ENCODE assay signal across 8 mouse cellular contexts in the genomic region with DNA sequence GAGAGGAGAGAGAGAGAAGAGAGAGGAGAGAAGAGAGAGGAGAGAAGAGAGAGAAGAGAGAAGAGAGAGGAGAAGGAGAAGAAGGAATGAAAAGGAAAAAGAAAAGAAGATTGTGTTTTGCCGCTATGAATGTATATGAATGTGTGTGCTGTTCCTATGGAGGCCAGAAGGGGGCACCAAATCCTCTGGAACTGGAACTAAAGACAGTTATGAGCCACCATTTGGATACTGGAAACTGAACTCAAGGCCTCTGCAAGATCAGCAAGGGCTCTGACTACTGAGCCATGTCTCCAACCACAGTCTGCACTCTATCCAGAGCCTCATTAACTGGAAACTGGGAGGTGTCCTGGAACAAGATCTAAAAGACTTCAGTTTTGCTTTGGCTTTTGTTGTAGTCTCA. TPM values are rescaled to one million over a fixed set of nuclear protein-coding genes. Genes with fewer than 3 reads are reported as not detected.
DNase-seq lines count a peak whose midpoint lies in the region; TF ChIP-seq lines count a peak whose summit lies in the region.

No protein-coding gene starts in this region.

- peaks cover 32% of the 10 kb centered on the region for H3K4me1 ChIP-seq in embryonic facial prominence, embryonic 10.5 days

- 82% methylated on average over 1 of the region's 1 CpGs for WGBS in embryonic facial prominence, embryonic 10.5 days

- no peak for DNase-seq in layer of hippocampus, adult 2 months (ENCODE audit: low spot score in 2 of 2)
- DNase-seq in layer of hippocampus, adult 18-20 months (ENCODE audit: low spot score in 2 of 2), result no peak
- peak; percentile 47 for DNase-seq in MEL-GATA-1-ER (ENCODE audit: extremely low read depth, low read depth)
- peak; percentile 51 for DNase-seq in embryonic facial prominence, embryonic 10.5 days (ENCODE audit: low spot score)
- peak; percentile 79 for DNase-seq in lung, postnatal 36 days
- DNase-seq in right cerebral cortex, postnatal 4 days, result no peak
- DNase-seq in cerebellum, adult 11 months, result no peak
- DNase-seq in urinary bladder, postnatal 14 days (ENCODE audit: low spot score), result no peak

- peak; percentile 76 for TF ChIP-seq CTCF in layer of hippocampus, adult 2 months (conservative IDR thresholded peaks at IDR 0.05)

- peaks cover 91% of the 10 kb centered on the region for H3K36me3 ChIP-seq in embryonic facial prominence, embryonic 10.5 days (replicated peaks)

- peaks cover 5% of the 10 kb centered on the region; the same call in 1 of the 2 replicates for H3K9me3 ChIP-seq in embryonic facial prominence, embryonic 10.5 days

- H3K4me3 ChIP-seq in layer of hippocampus, adult 2 months, result no peak overlapping the region
- no peak overlapping the region for H3K4me3 ChIP-seq in embryonic facial prominence, embryonic 10.5 days

- no peaks in the 10 kb centered on the region for H3K27me3 ChIP-seq in embryonic facial prominence, embryonic 10.5 days (replicated peaks; ENCODE audit: low read depth, poor library complexity, severe bottlenecking)

- H3K27ac ChIP-seq in layer of hippocampus, adult 2 months, result peak overlapping the region; percentile 7; the same call in 1 of the 2 replicates
- no peak overlapping the region for H3K27ac ChIP-seq in embryonic facial prominence, embryonic 10.5 days (replicated peaks)

RNA-seq across cellular contexts. Expression of gene Fam186b, which starts 31.3 kb away (rescaled TPM):
- 1 to 10 TPM; 1.2 to 1.9 TPM for total RNA-seq in layer of hippocampus, adult 2 months (2021)
- total RNA-seq in layer of hippocampus, adult 18-20 months (2021), result 1 to 10 TPM; 1.6 to 2.2 TPM
- polyA plus RNA-seq in embryonic facial prominence, embryonic 10.5 days (2016; fragmentation: Nextera tagmentation; extraction: Ambion mirVana), result 0.30 TPM in 1 of 2 replicates, not detected in the other

RNA-seq across cellular contexts. Expression of gene Prpf40b, which starts 32.1 kb away (rescaled TPM):
- total RNA-seq in layer of hippocampus, adult 2 months (2021), result 100 to 1,000 TPM; 114 to 119 TPM
- total RNA-seq in layer of hippocampus, adult 18-20 months (2021), result 10 to 100 TPM; 93.2 to 93.7 TPM
- polyA plus RNA-seq in embryonic facial prominence, embryonic 10.5 days (2016; fragmentation: Nextera tagmentation; extraction: Ambion mirVana), result 72.3 and 76.1 TPM in 2 replicates

RNA-seq across cellular contexts. Expression of gene Fmnl3, which starts 43.3 kb away (rescaled TPM):
- total RNA-seq in layer of hippocampus, adult 2 months (2021), result 1 to 10 TPM; 9.0 to 9.7 TPM
- 1 to 10 TPM; 7.1 to 8.8 TPM for total RNA-seq in layer of hippocampus, adult 18-20 months (2021)
- polyA plus RNA-seq in embryonic facial prominence, embryonic 10.5 days (2016; fragmentation: Nextera tagmentation; extraction: Ambion mirVana), result 24.4 and 25.6 TPM in 2 replicates

Comparison
In these comparisons a context has a peak if more than half of its experiments do, and no peak if none do; other contexts are left out.
1. DNase-seq: peak in MEL-GATA-1-ER (single experiment), embryonic facial prominence, embryonic 10.5 days (single experiment) and lung, postnatal 36 days (single experiment); none in layer of hippocampus, adult 2 months (0 of 2), layer of hippocampus, adult 18-20 months (0 of 2), right cerebral cortex, postnatal 4 days (single experiment), cerebellum, adult 11 months (single experiment) and urinary bladder, postnatal 14 days (single experiment).